Mouse (Mus musculus): Measurements from ENCODE around the gene B2m. TPM values are rescaled to one million over a fixed set of nuclear protein-coding genes. Genes with fewer than 3 reads are reported as not detected.
"Not testable (repeated sequence)": the region's sequence is repeated elsewhere in the genome, so short reads cannot be mapped to it uniquely, and the experiment has no call there.

The B2m gene
- 67.0 and 71.9 TPM in 2 replicates for polyA plus RNA-seq (2015; fragmentation: Nextera tagmentation; extraction: Ambion mirVana)

DNA sequence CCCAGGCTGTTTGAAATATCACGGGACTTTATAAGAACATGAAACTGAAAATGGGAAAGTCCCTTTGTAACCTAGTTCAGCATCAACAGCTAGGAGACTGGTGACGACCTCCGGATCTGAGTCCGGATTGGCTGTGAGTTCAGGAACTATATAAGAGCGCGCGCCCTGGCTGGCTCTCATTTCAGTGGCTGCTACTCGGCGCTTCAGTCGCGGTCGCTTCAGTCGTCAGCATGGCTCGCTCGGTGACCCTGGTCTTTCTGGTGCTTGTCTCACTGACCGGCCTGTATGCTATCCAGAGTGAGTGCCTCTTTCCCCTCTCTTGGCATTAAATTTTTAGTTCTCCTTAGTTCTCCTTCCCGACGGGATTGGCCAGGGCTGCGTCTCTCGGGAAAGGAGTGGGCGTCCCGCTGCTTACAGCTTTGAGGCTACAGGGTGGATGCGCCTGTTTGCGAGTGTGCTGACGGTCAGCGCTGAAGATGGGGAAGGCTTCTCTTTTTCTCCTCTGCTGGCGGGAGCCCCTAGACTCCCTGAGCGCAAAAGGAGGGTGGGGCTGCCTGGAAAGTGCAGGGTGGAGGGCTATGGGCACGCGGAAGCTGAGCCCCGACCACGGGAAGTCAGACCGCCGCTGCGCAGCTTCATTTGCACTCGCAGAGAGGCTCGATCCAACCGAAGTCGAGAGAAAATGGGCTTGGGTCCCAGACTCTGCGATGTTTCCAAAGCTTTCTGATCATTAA, at the start of gene B2m:
Gene B2m (plus strand): TSS at position 179 of the 734 bp plus-strand sequence.
- peak within 1 kb of the TSS; percentile 88 for H3K4me2 ChIP-seq (replicated peaks)
- no peaks in the 10 kb centered on the region for H3K9me3 ChIP-seq
- H3K4me3 ChIP-seq: peak within 1 kb of the TSS; percentile 70
- H3K36me3 ChIP-seq: no peaks in the 10 kb centered on the region
- under 1% methylated on average over 40 of the region's 40 CpGs for WGBS
- no peak within 1 kb of the TSS; the same call in 1 of the 2 replicates for H3K27ac ChIP-seq (replicated peaks)
- no peaks in the 10 kb centered on the region; the same call in 1 of the 2 replicates for H3K4me1 ChIP-seq
- peak within 1 kb of the TSS; percentile 72 for H3K9ac ChIP-seq (replicated peaks)
- ATAC-seq (replicated peaks): peak; percentile 99
- H3K27me3 ChIP-seq: no peaks in the 10 kb centered on the region

DNA sequence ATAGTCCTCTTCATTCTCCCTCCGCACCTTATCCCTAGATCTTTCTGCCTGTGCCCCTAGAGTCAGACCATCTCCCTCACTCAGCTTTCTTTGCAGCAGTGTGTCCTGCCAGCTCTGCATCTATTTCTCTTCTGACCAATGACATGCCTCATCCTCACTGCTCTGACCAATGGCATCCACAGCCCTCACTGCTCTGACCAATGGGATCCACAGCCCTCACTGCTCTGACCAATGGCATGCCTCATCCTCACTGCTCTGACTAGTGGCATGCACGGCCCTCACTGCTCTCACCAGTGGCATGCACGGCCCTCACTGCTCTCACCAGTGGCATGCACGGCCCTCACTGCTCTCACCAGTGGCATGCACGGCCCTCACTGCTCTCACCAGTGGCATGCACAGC, 49.8 kb upstream of the B2m start:
- not testable (repeated sequence) for H3K9me3 ChIP-seq; H3K4me2 ChIP-seq (replicated peaks); H3K4me3 ChIP-seq; H3K27me3 ChIP-seq; H3K27ac ChIP-seq (replicated peaks); ATAC-seq (replicated peaks); H3K4me1 ChIP-seq; H3K9ac ChIP-seq (replicated peaks)
- H3K36me3 ChIP-seq: peaks cover 73% of the 10 kb centered on the region
- 78% methylated on average over 5 of the region's 5 CpGs for WGBS

DNA sequence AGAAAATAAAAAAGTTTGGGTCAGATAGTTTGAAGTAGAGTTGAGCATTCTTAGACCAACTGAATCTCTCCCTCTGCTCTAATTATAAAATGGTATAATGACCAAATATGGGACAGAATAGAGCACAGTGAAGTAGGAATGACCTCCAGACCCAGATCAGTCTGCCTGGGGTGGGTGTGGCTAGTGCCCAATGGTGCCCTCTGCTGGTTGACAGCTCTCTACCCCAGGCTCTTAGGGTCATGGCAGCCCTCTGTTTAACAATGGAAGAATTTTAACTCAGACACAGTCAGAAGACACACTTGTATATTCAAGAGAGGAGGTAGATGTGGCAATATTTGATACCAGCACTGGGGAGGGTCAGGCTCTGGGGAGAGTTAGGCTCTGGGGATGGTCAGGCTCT, 45.4 kb upstream of the B2m start:
- H3K36me3 ChIP-seq: peaks cover 53% of the 10 kb centered on the region

DNA sequence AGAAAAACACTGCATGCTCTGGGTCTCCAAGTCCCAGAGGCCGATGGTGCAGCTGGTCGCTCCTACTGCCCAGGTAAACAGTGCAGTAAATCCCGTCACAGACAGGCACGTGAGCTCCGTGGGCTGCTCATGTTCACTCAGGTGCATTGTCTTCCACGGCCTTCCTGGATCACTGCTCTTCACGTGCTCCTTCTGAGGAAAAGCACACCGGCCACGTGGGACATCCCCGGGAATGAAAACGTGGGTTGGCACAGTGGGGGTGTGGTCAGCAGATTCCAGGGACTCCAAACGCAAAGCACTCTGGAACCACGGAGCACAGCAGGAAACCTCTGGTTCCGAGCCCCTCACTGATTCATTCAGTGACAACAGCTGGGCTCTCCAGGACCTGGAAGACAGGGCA, 39.4 kb upstream of the B2m start:
- 87% methylated on average over 14 of the region's 14 CpGs for WGBS
- H3K36me3 ChIP-seq: peaks cover 45% of the 10 kb centered on the region

More for the DNA sequence above, 45.4 kb upstream of the B2m start:
- no peak for ATAC-seq (replicated peaks)
- Histone ChIP-seq H3K27me3 (no peaks in the 10 kb centered on the region), H3K4me2 (replicated peaks) (no peak overlapping the region), H3K9ac (replicated peaks) (no peak overlapping the region), H3K4me1 (no peaks in the 10 kb centered on the region), H3K9me3 (no peaks in the 10 kb centered on the region), H3K27ac (replicated peaks) (no peak overlapping the region), H3K4me3 (no peak overlapping the region)

DNA sequence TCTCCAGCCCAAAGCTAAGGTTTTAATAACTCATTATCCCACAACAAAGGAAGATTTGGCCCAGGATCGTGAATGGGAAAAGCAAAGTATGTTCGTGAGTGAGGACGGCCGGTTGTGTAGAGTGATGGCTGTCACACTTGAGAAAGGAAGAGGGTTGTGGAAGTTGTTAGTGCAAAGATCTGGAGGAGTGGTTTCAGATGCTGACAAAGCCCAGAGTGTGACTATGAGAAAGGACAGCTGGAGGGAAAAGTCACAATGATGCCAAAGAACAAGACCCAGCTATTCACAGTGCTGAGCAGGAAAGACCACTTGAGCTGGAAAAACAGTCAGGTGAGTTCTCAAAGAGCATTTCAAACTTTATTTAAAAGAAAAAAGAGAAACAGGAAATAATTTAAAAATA, 37.8 kb upstream of the B2m start:
- Histone ChIP-seq H3K9me3 (no peaks in the 10 kb centered on the region), H3K4me3 (no peak overlapping the region), H3K9ac (replicated peaks) (no peak overlapping the region), H3K27me3 (no peaks in the 10 kb centered on the region), H3K36me3 (peaks cover 43% of the 10 kb centered on the region), H3K4me1 (no peaks in the 10 kb centered on the region), H3K27ac (replicated peaks) (no peak overlapping the region), H3K4me2 (replicated peaks) (no peak overlapping the region)
- 77% methylated on average over 4 of the region's 4 CpGs for WGBS
- no peak for ATAC-seq (replicated peaks)

More for the DNA sequence above, 39.4 kb upstream of the B2m start:
- Histone ChIP-seq H3K4me1 (no peaks in the 10 kb centered on the region), H3K4me2 (replicated peaks) (no peak overlapping the region), H3K27ac (replicated peaks) (no peak overlapping the region), H3K27me3 (no peaks in the 10 kb centered on the region), H3K4me3 (no peak overlapping the region), H3K9me3 (no peaks in the 10 kb centered on the region), H3K9ac (replicated peaks) (no peak overlapping the region)
- no peak for ATAC-seq (replicated peaks)

DNA sequence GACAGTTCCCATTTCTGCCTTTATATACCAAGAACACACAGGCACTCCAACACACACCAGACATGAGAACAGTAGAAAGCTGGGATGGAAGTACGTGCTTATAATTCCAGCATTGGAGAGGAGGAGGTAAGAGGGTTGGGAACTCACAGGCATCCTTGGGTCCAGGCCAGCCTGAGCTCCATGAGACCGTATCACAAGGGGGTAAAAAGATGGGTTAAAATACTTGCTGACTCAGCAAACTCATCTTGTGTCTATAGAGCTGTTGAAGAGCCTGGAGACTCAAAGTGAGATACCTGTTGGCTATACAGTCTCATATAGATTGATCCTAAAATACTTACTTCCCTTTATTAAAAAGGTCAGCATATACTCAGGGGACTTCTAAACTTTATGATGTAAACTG, 30.6 kb upstream of the B2m start:
- 91% methylated on average over 2 of the region's 2 CpGs for WGBS
- no peak for ATAC-seq (replicated peaks)
- no peak overlapping the region for H3K27ac ChIP-seq (replicated peaks)
- peak overlapping the region; percentile 65 for H3K4me2 ChIP-seq (replicated peaks)
- peaks cover 16% of the 10 kb centered on the region for H3K4me1 ChIP-seq
- H3K4me3 ChIP-seq: no peak overlapping the region
- no peaks in the 10 kb centered on the region for H3K9me3 ChIP-seq
- H3K27me3 ChIP-seq: no peaks in the 10 kb centered on the region
- peaks cover 6% of the 10 kb centered on the region; the same call in 1 of the 2 replicates for H3K36me3 ChIP-seq
- no peak overlapping the region for H3K9ac ChIP-seq (replicated peaks)

DNA sequence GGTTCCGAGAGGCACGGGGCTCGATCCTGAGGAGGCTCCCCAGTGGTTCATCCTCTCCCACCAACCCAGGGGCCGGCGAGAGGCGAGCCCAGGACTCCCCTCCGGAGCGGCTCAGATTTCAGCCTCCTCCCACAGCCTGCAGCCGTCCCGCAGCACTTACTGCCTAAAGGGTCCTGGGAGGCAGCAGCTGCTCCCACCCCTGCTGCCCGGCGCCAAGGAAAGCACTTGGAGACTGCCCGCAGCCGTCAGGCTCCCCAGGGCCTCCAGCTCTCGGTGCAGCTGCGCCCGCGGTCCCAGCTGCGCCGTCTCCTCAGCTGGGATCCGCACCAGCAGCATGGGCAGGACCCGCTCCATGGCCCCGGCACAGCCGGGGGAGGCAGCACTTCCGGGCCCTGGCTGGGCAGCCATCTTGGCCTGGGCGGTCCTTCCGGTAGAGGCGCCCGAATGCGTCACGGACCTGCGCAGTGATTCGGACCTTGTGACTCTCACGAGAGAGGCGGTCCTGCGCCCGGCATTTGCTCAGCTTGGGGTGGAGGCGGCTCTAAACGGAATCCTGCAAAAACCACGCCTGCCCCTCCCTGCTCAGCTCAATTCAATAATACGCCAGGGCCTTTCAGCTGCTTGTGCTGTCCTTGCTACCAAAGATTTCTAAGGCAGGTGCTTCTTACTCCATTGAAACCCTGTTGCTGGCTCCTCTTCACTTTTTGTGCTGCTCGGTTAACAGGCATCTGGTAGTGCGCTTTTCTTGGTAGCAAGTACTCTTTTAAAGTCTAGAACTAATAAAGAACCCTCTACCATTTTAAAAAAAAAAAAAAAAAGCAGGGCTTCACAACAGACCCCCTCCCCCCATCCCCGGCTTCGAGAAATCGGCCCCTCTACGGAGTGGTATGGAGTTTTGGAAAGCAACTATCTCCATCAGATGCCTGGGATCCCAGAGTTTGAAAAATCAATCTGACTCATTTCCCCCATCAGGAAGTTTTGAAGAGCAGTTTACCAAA, 29.2 kb upstream of the B2m start, which contains the start of gene Spg11:
Gene Spg11 (minus strand): TSS at position 426 of the 998 bp plus-strand sequence.
- under 1% methylated on average over 47 of the region's 47 CpGs for WGBS
- peak; percentile 100 for ATAC-seq (replicated peaks)

DNA sequence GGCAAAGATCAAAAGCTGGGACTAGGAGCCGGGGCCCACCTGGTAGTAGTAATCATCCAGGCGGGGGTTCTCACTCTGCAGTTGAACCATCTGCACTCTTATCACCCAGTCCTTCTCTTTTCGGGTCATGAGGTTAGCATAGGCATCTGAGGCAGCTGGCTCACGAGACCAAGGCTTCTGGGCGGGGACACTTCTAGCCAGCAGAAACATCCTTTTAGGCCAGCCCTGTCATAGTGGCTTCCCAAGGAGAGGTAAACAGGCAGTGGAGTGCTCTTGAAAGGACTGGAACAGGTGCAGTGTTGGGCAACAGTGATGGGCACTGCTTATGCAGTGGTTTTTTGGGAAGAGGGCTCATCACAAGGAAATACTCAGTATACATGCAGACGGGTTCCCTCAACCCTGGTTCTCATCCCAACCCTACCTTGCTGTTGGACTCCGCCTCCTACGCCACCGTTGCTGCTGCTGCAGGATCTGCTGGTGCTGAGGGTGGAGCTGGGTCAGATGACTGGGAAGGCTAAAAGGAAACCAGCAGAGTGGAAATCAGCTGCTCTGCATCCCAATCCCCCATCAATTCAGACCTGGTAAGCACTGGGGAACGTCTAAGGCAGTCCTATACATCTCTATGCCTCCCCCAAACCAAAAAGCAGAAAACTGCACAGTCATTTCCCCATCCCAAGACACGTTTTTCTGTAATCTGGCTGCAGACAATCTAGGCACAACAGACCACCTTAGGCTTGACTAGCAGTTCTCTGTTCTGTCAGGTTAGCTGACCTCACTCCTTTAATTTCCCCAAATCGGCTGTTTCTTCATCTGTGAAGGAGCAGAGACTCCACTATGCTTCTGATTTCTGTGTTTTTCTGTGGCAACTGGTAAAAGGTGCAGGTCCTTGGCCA, 21.6 kb upstream of the B2m start:
- Histone ChIP-seq H3K4me1 (no peaks in the 10 kb centered on the region), H3K9me3 (no peaks in the 10 kb centered on the region), H3K9ac (replicated peaks) (no peak overlapping the region), H3K4me3 (no peak overlapping the region), H3K36me3 (no peaks in the 10 kb centered on the region), H3K27me3 (no peaks in the 10 kb centered on the region), H3K4me2 (replicated peaks) (no peak overlapping the region), H3K27ac (replicated peaks) (no peak overlapping the region)
- WGBS: 58% methylated on average over 12 of the region's 12 CpGs
- ATAC-seq (replicated peaks): no peak

More for the DNA sequence above, 29.2 kb upstream of the B2m start, which contains the start of gene Spg11:
- no peaks in the 10 kb centered on the region for H3K27me3 ChIP-seq
- H3K27ac ChIP-seq (replicated peaks): peak within 1 kb of the TSS; percentile 98
- H3K4me2 ChIP-seq (replicated peaks): peak within 1 kb of the TSS; percentile 65
- H3K4me3 ChIP-seq: peak within 1 kb of the TSS; percentile 100
- peaks cover 16% of the 10 kb centered on the region for H3K4me1 ChIP-seq
- peaks cover 3% of the 10 kb centered on the region; the same call in 1 of the 2 replicates for H3K36me3 ChIP-seq
- H3K9me3 ChIP-seq: no peaks in the 10 kb centered on the region
- peak within 1 kb of the TSS; percentile 100 for H3K9ac ChIP-seq (replicated peaks)

DNA sequence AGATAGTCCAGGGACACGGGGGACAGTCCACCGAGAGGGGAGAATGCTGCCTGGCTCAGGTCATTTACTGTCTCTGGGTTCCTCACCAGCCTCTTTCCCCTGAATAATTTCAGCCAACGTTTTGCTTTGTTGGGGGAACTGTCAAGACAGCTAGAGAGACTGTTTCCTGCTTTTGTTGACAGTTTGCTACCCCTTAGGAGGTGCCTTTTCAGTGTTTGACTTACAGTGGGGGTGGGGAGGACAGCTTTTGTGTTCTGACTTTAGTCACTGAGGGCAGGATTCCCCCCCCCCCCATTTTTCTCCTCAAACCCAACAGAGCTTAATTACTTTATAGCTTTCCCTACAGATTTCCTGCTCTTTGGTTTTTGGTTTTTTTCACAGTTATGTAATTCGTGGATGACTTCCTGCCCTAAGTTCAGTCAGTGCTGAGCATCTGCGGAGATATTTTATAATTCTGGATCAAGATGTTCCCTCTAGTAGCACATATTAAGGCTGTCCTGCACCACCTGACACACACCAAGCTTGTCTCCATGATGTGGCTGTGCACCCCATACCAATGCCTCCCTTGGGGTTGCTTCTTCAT, 20.6 kb upstream of the B2m start:
- no peaks in the 10 kb centered on the region for H3K27me3 ChIP-seq
- no peak overlapping the region for H3K4me3 ChIP-seq
- 44% methylated on average over 5 of the region's 5 CpGs for WGBS
- no peak overlapping the region for H3K9ac ChIP-seq (replicated peaks)
- no peaks in the 10 kb centered on the region for H3K36me3 ChIP-seq
- H3K4me1 ChIP-seq: no peaks in the 10 kb centered on the region
- no peak overlapping the region for H3K4me2 ChIP-seq (replicated peaks)
- no peaks in the 10 kb centered on the region for H3K9me3 ChIP-seq
- H3K27ac ChIP-seq (replicated peaks): no peak overlapping the region
- ATAC-seq (replicated peaks): no peak

DNA sequence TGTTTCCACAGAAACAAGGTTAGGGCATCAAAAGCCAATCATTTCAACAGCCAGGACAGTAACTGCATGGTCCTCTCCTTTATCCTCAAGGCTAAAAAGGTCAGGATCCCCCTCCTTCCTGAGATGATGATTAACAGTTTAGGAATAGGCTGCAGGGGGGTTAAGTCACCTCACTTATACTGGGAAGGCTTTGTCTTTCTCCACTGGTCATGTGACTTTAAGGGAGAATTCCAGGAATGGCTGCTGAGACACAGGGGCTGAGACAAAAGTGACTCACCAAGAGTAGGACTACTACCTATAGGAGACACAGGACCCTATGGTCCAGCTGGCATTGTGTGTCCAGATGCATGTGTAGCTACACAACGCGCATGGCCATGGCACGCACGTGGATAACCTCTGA, 19.9 kb upstream of the B2m start:
- Histone ChIP-seq H3K4me1 (no peaks in the 10 kb centered on the region), H3K27me3 (no peaks in the 10 kb centered on the region), H3K36me3 (no peaks in the 10 kb centered on the region), H3K9ac (replicated peaks) (no peak overlapping the region), H3K9me3 (no peaks in the 10 kb centered on the region), H3K4me2 (replicated peaks) (no peak overlapping the region), H3K4me3 (no peak overlapping the region), H3K27ac (replicated peaks) (no peak overlapping the region)
- 91% methylated on average over 4 of the region's 4 CpGs for WGBS
- no peak for ATAC-seq (replicated peaks)

DNA sequence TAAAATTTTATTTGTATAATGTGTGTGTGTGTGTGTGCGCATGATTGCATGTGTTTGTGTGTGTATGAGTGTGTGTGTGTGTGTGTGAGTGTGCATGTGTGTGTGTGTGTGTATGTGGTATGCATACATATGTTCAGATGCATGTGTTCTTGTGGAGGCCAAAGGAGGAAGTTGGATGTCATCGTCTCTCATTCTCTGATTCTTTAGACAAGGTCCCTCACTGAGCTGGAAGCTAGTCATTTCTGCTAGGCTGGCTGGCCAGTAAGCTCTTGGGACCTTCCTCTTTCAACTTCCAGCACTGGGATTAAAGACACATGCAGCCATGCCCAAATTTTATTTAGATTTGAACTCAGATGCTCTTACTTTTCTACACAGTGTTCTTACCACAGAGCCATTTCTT, 15.4 kb upstream of the B2m start:
- Histone ChIP-seq H3K4me1 (no peaks in the 10 kb centered on the region), H3K4me2 (replicated peaks) (no peak overlapping the region), H3K27ac (replicated peaks) (no peak overlapping the region), H3K9me3 (no peaks in the 10 kb centered on the region), H3K4me3 (no peak overlapping the region), H3K27me3 (no peaks in the 10 kb centered on the region), H3K9ac (replicated peaks) (no peak overlapping the region), H3K36me3 (no peaks in the 10 kb centered on the region)
- 95% methylated on average over 2 of the region's 2 CpGs for WGBS
- no peak for ATAC-seq (replicated peaks)

All from forebrain, embryonic 15.5 days (tissue).